Mouse (Mus musculus): Measurements from ENCODE around the gene Itga2. TPM values are rescaled to one million over a fixed set of nuclear protein-coding genes. Genes with fewer than 3 reads are reported as not detected.

The Itga2 gene
- 1.9 and 2.2 TPM in 2 replicates for polyA plus RNA-seq (2014; fragmentation: Nextera tagmentation; extraction: Ambion mirVana)

DNA sequence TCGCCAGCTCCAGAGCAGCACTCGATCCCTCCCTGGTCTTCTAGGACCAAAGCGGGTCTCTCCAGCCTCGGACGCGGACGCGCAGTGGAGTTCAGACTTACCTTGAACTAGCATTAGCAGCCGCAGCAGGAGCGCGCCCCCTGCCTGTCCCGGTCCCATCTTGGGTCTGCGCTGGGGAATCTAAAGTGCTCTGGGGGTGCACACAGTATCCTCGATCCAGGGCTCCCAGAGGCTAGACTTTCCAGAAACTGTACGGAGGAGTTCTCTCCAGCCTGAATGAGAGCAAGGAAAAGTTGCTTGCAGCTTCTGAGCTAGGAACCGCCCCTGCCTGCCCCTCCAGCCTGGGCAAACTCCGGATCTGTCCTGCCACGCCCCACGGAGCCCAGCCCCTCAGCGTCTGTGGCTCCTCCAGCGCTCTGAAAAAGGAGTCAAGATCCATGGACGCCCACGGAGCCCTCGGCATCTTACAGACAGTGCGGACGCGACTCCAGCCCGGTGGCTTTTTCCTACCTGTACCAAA, at the start of gene Itga2:
Gene Itga2 (minus strand): TSS at position 326 of the 520 bp plus-strand sequence.
- Histone ChIP-seq H3K36me3 (replicated peaks; ENCODE audit: control insufficient read depth, insufficient read depth) (no peaks in the 10 kb centered on the region), H3K27ac (no peak within 1 kb of the TSS), H3K4me1 (replicated peaks; ENCODE audit: control insufficient read depth, insufficient read depth, low read length) (peaks cover 9% of the 10 kb centered on the region; the same call in 1 of the 2 replicates), H3K4me2 (replicated peaks) (peak within 1 kb of the TSS; percentile 86), H3K4me3 (replicated peaks; ENCODE audit: low read length) (peak within 1 kb of the TSS; percentile 36), H3K9ac (peak within 1 kb of the TSS; percentile 39), H3K27me3 (ENCODE audit: control insufficient read depth, insufficient read depth, low read length) (peaks cover 5% of the 10 kb centered on the region; the same call in 1 of the 2 replicates), H3K9me3 (ENCODE audit: control insufficient read depth, low read length) (no peaks in the 10 kb centered on the region)
- ATAC-seq (ENCODE audit: low FRiP score) (peak; percentile 76; the same call in 1 of the 2 replicates), DNase-seq (ENCODE audit: low spot score) (peak; percentile 45)
- 2% methylated on average over 28 of the region's 28 CpGs for WGBS

GRCm38 (mm10) chr13:114980831-114981419, 49.0 kb upstream of the Itga2 start:
- Histone ChIP-seq H3K27ac (no peak overlapping the region), H3K27me3 (ENCODE audit: control insufficient read depth, insufficient read depth, low read length) (no peaks in the 10 kb centered on the region), H3K4me1 (replicated peaks; ENCODE audit: control insufficient read depth, insufficient read depth, low read length) (no peaks in the 10 kb centered on the region), H3K4me3 (replicated peaks; ENCODE audit: low read length) (no peak overlapping the region), H3K9me3 (ENCODE audit: control insufficient read depth, low read length) (no peaks in the 10 kb centered on the region), H3K4me2 (replicated peaks) (no peak overlapping the region), H3K9ac (no peak overlapping the region), H3K36me3 (replicated peaks; ENCODE audit: control insufficient read depth, insufficient read depth) (no peaks in the 10 kb centered on the region)
- DNase-seq (ENCODE audit: low spot score) (peak; percentile 42), ATAC-seq (ENCODE audit: low FRiP score) (no peak)
- WGBS: 51% methylated on average over 10 of the region's 10 CpGs

DNA sequence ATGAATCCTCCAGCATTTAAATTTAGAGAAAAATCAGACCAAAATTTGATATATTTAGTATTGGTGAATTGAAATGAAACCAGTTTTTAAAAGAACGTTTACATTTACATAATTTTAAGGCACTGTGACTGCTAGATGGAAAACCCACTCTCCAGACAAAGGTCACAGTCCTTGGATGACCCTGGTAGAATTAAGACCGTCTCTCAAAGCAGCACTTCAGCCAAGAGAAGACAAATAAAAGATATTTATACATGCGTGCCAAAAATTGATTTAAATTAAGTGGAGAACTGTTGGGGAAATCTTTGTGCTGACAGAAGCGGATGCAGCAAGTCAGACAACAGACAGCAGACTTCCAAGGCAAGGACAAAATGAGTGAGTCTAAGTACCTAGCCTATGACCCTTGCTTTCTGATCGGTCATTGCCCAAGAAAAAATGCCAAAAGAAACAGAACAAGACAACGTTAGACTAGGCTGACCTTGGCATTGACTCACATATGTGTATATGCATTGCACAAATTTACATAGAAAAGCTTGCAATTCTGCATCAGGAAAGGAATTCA, 42.7 kb upstream of the Itga2 start:
- H3K9ac ChIP-seq: no peak overlapping the region
- H3K27ac ChIP-seq: no peak overlapping the region
- ATAC-seq (ENCODE audit: low FRiP score): no peak
- no peak overlapping the region for H3K4me2 ChIP-seq (replicated peaks)
- H3K27me3 ChIP-seq (ENCODE audit: control insufficient read depth, insufficient read depth, low read length): no peaks in the 10 kb centered on the region
- no peak overlapping the region for H3K4me3 ChIP-seq (replicated peaks; ENCODE audit: low read length)
- H3K4me1 ChIP-seq (replicated peaks; ENCODE audit: control insufficient read depth, insufficient read depth, low read length): no peaks in the 10 kb centered on the region
- 80% methylated on average over 6 of the region's 6 CpGs for WGBS
- no peak for DNase-seq (ENCODE audit: low spot score)
- no peaks in the 10 kb centered on the region for H3K36me3 ChIP-seq (replicated peaks; ENCODE audit: control insufficient read depth, insufficient read depth)
- no peaks in the 10 kb centered on the region for H3K9me3 ChIP-seq (ENCODE audit: control insufficient read depth, low read length)

DNA sequence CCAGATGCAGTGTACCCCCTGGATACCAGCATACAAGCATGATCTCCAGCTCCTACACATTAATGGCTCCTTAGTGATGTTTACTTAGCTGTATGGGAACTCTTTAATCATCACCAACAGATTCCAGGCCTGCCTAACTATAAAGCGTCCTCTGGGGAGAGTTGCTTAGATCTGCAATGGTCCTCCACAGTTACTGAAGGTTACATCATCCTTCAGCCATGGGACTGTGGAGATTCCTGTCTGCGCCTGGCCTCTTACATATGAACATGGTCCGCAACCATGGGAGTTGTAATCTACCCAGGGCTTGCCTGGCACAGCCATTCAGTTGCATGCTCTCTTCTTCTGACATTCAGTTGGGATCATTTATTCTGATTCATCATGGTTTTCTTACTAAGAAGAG, 40.0 kb upstream of the Itga2 start:
- H3K4me3 ChIP-seq (replicated peaks; ENCODE audit: low read length): no peak overlapping the region
- no peaks in the 10 kb centered on the region for H3K36me3 ChIP-seq (replicated peaks; ENCODE audit: control insufficient read depth, insufficient read depth)
- no peaks in the 10 kb centered on the region for H3K27me3 ChIP-seq (ENCODE audit: control insufficient read depth, insufficient read depth, low read length)
- 93% methylated on average over 3 of the region's 3 CpGs for WGBS
- DNase-seq (ENCODE audit: low spot score) (no peak), ATAC-seq (ENCODE audit: low FRiP score) (no peak)
- no peak overlapping the region for H3K9ac ChIP-seq
- no peaks in the 10 kb centered on the region for H3K4me1 ChIP-seq (replicated peaks; ENCODE audit: control insufficient read depth, insufficient read depth, low read length)
- H3K4me2 ChIP-seq (replicated peaks): no peak overlapping the region
- H3K27ac ChIP-seq: no peak overlapping the region
- H3K9me3 ChIP-seq (ENCODE audit: control insufficient read depth, low read length): no peaks in the 10 kb centered on the region

DNA sequence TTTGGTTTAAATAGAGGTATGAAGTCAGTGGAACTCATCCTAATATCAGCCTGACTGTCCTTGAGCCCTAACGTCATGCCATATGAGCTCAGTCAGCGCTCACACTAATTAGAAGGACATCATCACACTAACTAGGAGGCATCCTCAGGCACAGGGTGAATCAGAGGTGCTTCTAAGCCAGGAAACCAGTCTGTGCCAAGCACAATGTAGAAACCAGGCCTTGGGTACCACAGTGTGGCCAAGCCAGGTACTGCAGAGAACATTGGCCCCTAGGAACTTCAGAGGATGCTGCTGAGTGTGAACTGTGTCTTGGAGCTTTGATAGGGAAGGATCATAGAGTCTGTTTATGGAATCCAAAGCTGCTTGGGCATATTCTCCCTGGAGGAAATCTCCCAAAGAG, 32.3 kb upstream of the Itga2 start:
- no peaks in the 10 kb centered on the region for H3K4me1 ChIP-seq (replicated peaks; ENCODE audit: control insufficient read depth, insufficient read depth, low read length)
- H3K9me3 ChIP-seq (ENCODE audit: control insufficient read depth, low read length): no peaks in the 10 kb centered on the region
- H3K4me2 ChIP-seq (replicated peaks): no peak overlapping the region
- WGBS: 25% methylated on average over 2 of the region's 2 CpGs
- no peak overlapping the region for H3K27ac ChIP-seq
- no peaks in the 10 kb centered on the region for H3K27me3 ChIP-seq (ENCODE audit: control insufficient read depth, insufficient read depth, low read length)
- H3K36me3 ChIP-seq (replicated peaks; ENCODE audit: control insufficient read depth, insufficient read depth): no peaks in the 10 kb centered on the region
- no peak overlapping the region for H3K9ac ChIP-seq
- DNase-seq (ENCODE audit: low spot score) (peak; percentile 86), ATAC-seq (ENCODE audit: low FRiP score) (peak; percentile 86)
- no peak overlapping the region for H3K4me3 ChIP-seq (replicated peaks; ENCODE audit: low read length)

DNA sequence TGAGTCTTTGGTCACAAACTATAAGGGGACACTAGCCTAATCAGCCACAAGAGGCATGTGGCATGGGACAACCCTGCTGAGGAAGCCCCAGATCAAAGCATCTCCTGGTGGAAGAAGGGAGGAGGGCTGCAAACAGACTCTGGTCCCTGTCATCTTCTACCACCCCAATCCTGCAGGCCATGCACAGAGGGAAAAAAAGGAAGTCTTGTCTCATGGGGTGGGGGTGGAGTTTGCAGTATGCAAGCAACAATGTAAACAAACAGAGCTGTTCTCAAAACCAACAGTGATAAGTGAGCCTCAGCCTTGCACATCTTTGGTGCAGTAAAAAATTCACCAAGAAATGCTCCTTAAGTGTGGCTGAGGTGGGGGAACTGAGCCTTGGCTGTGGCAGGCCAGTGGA, 22.6 kb upstream of the Itga2 start:
- Histone ChIP-seq H3K4me1 (replicated peaks; ENCODE audit: control insufficient read depth, insufficient read depth, low read length) (no peaks in the 10 kb centered on the region), H3K9me3 (ENCODE audit: control insufficient read depth, low read length) (no peaks in the 10 kb centered on the region), H3K4me2 (replicated peaks) (no peak overlapping the region), H3K36me3 (replicated peaks; ENCODE audit: control insufficient read depth, insufficient read depth) (no peaks in the 10 kb centered on the region), H3K27ac (no peak overlapping the region), H3K27me3 (ENCODE audit: control insufficient read depth, insufficient read depth, low read length) (no peaks in the 10 kb centered on the region), H3K9ac (no peak overlapping the region), H3K4me3 (replicated peaks; ENCODE audit: low read length) (no peak overlapping the region)
- DNase-seq (ENCODE audit: low spot score) (no peak), ATAC-seq (ENCODE audit: low FRiP score) (no peak)

DNA sequence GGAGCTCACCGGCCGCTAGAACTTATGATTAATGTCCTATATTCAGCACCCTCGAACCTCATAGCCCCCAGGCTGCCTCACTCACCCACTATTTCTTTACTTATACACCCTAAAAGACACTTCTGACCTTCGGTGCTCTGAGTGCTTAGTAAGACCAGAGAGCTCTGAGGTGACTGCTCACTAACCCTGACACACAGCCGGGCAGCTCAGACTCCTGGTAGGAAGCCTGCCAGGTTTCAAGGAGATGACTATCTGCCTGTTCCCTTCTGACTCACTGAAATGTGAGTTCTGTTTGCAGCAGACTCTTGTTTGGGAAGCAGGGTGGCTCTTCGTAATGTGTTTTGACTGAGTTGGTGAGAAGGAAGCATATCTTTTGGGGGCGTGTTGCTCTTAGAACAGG, 1.6 kb upstream of the Itga2 start:
- Histone ChIP-seq H3K4me2 (replicated peaks) (no peak overlapping the region), H3K9ac (no peak overlapping the region), H3K27ac (no peak overlapping the region), H3K4me1 (replicated peaks; ENCODE audit: control insufficient read depth, insufficient read depth, low read length) (peaks cover 9% of the 10 kb centered on the region; the same call in 1 of the 2 replicates), H3K36me3 (replicated peaks; ENCODE audit: control insufficient read depth, insufficient read depth) (no peaks in the 10 kb centered on the region), H3K9me3 (ENCODE audit: control insufficient read depth, low read length) (no peaks in the 10 kb centered on the region), H3K27me3 (ENCODE audit: control insufficient read depth, insufficient read depth, low read length) (peaks cover 5% of the 10 kb centered on the region; the same call in 1 of the 2 replicates), H3K4me3 (replicated peaks; ENCODE audit: low read length) (no peak overlapping the region)
- WGBS: 87% methylated on average over 7 of the region's 7 CpGs
- ATAC-seq (ENCODE audit: low FRiP score) (no peak), DNase-seq (ENCODE audit: low spot score) (no peak)

DNA sequence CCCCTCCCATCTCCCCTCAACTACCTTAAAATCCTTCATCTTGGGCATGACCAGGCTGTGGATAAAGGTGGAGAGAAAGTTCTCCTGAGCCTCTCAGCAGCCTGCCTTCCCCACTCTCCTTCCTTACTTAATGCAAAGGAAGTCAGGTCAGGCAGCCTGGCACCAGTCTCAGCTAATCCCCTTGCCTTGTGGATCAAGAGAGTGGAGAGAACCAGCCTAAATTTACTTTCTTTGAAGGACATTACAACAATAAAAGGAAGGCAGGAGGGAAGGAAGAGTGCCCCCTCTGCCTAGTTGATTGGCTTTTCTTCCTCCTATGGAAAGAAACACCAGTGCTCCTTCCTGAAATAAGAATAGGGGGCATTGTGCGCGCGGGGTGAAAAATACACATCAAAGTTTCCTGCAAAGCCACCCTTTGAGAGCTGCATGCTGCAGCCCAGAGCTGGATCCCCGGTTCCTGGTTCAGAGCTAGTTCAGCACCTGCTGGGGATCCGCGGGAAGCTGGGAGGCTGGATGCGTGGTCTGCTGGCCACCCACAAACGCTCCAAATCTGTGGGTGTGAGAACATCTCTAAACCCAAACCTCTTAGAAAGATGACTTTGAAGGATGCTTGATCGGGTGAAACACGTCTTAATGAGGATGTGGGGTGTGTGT, 777 bp downstream of the Itga2 start:
- Histone ChIP-seq H3K9ac (peak overlapping the region; percentile 39; the same call in 1 of the 2 replicates), H3K27me3 (ENCODE audit: control insufficient read depth, insufficient read depth, low read length) (peaks cover 5% of the 10 kb centered on the region; the same call in 1 of the 2 replicates), H3K36me3 (replicated peaks; ENCODE audit: control insufficient read depth, insufficient read depth) (no peaks in the 10 kb centered on the region), H3K4me2 (replicated peaks) (peak overlapping the region; percentile 86), H3K4me3 (replicated peaks; ENCODE audit: low read length) (peak overlapping the region; percentile 36), H3K27ac (no peak overlapping the region), H3K4me1 (replicated peaks; ENCODE audit: control insufficient read depth, insufficient read depth, low read length) (peaks cover 9% of the 10 kb centered on the region; the same call in 1 of the 2 replicates), H3K9me3 (ENCODE audit: control insufficient read depth, low read length) (no peaks in the 10 kb centered on the region)
- ATAC-seq (ENCODE audit: low FRiP score) (peak; percentile 24; the same call in 1 of the 2 replicates), DNase-seq (ENCODE audit: low spot score) (no peak)
- 2% methylated on average over 10 of the region's 10 CpGs for WGBS

DNA sequence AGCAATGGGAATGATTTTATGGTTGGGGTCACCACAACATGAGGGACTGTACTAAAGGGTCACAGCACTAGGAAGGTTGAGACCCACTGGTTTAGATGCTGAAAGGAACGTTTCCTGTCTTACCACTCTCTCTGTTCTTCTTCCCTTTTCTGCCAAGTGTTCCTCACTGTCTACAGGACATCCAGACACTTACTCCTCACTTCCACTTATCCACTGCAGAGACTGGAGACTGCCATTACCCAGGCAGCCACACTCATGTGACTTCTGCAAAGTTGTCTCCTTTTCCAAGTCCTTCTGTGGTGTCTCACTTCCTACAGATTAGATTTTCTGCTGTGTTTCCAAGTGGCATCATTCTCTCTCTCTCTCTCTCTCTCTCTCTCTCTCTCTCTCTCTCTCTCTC, 7.1 kb downstream of the Itga2 start:
- Histone ChIP-seq H3K4me1 (replicated peaks; ENCODE audit: control insufficient read depth, insufficient read depth, low read length) (0 out of 2 replicates have a peak, but pooled peaks cover 5% of the 10 kb centered on the region), H3K36me3 (replicated peaks; ENCODE audit: control insufficient read depth, insufficient read depth) (no peaks in the 10 kb centered on the region), H3K27ac (no peak overlapping the region), H3K9ac (no peak overlapping the region), H3K4me2 (replicated peaks) (no peak overlapping the region), H3K9me3 (ENCODE audit: control insufficient read depth, low read length) (peaks cover 4% of the 10 kb centered on the region; the same call in 1 of the 2 replicates), H3K27me3 (ENCODE audit: control insufficient read depth, insufficient read depth, low read length) (no peaks in the 10 kb centered on the region), H3K4me3 (replicated peaks; ENCODE audit: low read length) (no peak overlapping the region)
- no peak for DNase-seq (ENCODE audit: low spot score)
- ATAC-seq (ENCODE audit: low FRiP score): no peak
- 71% methylated on average over 1 of the region's 1 CpGs for WGBS

Measured in hindbrain, embryonic 14.5 days (tissue).